Mouse (Mus musculus) thymus, adult 18-20 months (tissue): ENCODE results near the gene Tulp4.
A peak's percentile ranks its signal among the peaks of the same experiment; 100 is the strongest.

Source experiments
- DNase-seq, 2 experiments: peaks; one replicate each; pipeline ENCODE4 v3.0.0; 2022; ENCODE audit warnings: mixed read lengths in 2 of 2

Tulp4 gene

GRCm38 (mm10) chr17:6125441-6125840 is 19.2 kb downstream of the Tulp4 start:
- DNase-seq, result no peak

DNA sequence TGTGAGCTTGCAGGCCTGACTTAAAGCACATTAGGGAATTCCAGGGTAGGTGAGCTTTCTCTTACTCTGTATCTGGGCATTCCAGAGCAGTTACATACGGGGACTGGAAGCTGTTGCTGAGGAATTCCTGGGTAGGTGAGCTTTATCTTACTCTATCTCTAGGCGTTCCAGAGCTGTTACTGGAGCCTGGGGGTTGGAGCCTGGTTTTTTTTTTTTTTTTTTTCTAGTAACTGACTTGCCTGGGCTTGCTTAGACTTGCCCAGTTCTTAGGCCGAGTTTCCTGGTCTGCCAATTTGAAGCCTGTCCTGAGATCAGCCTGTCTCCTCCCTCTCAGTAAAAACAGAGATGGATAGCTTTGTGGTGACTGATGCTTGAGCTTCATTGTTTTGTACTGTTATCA is 21.8 kb downstream of the Tulp4 start:
- no peak for DNase-seq

GRCm38 (mm10) chr17:6129361-6129760 is 23.1 kb downstream of the Tulp4 start:
- DNase-seq, result no peak

DNA sequence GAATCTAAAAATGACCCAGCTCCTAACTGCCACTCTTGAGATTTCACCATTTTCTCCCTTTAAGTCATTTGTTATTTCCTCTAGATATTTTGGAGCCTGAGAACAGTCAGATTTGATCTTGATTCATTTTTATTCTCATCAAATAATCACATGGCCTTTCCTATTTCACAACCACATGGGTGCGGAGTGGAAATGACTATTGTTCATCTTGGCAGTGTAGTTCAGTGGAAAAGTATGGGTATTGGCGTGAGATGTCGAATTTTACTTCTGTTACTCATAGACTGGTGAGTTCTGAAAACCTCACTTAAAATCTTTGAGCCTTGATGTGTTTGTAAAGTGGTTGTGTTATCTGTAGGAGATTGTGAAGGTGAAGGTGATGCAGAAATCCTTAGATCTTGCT is 24.8 kb downstream of the Tulp4 start:
- DNase-seq, result no peak

GRCm38 (mm10) chr17:6140875-6141274 is 34.6 kb downstream of the Tulp4 start:
- DNase-seq, result no peak

- DNase-seq, result no peak
Observed at GRCm38 (mm10) chr17:6141344-6141743, 35.1 kb downstream of the Tulp4 start.

GRCm38 (mm10) chr17:6145244-6145643 is 39.0 kb downstream of the Tulp4 start:
- DNase-seq, result no peak

- no peak for DNase-seq
Observed at GRCm38 (mm10) chr17:6152941-6153340, 46.7 kb downstream of the Tulp4 start.

- DNase-seq, result peak; percentile 7 to 22
Observed at GRCm38 (mm10) chr17:6153581-6153980, 47.3 kb downstream of the Tulp4 start.

DNA sequence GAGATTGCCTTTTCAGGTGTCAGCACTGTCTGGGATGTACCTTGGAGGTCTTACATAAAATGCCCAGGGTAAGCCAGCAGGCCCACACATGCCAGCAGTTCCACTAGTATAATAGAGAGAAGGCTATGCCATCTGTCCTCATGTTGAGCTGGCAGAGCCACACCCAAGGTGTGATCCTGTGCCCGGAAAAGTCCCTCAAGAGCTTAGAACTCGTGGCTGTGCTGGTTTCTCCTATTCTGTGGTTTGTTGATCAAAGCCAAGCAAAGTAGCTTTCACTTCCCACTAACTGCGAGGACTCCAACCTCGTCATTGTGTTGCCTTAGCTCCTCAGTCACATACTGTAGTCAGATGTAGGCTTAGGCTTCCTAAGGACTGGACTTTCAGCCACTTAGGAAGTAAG is 48.1 kb downstream of the Tulp4 start:
- no peak for DNase-seq

DNA sequence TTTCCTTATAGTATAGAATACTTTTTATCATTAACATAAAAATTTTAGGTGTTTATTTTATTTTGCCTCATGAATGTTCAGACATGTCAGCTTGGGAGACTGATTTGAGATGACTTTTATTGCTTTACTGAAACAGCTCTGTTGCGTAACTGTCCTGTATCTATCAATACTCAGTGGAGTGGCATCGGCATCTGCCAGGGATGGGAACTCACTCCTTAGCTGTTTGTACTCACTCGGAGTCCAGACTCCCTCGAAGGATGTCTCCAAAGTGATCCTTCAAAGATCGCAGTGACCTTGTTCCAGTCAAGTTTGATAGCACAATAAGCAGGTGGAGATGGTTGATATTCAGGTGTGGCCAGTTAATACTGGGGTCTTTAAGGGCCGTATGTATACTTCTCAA is 54.3 kb downstream of the Tulp4 start:
- no peak for DNase-seq

DNA sequence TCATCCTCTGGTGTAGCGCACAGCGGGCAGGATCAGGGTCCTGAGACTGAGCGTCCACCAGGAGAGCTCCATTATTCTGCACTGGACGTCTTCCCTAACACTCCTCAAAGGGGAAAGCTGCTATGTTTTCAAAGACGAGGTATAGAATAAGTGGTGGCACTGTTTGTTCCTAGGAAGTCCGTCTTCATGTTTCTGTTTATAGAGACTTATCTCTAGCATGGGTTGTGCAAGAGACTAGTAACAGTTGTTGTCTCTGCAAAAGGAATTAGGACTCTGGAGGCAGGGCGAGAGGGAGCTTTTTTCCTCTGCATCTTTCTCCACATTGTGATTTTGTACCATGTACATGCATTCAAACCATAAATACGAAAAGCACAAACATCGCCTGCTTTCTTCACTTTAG is 55.7 kb downstream of the Tulp4 start:
- DNase-seq, result no peak

DNA sequence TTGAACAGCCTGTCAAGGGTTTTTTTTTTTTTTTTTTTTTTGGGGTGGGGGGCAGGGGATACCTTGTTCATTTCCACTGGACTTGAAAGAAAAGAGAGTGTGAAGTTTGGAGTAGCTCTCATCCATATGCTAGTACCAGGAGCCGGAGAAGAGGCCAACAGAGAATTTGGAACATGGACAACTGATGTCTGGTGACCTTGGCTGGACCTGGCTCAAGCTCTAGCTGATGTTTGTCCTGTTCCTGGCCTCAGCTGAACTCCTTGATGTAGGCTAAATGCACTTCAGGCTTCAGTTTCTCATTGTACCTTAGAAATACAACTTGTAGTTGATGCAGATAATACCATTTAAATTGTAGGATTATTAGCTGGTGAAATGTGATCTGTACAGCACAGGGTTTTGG is 56.5 kb downstream of the Tulp4 start:
- DNase-seq, result no peak

DNA sequence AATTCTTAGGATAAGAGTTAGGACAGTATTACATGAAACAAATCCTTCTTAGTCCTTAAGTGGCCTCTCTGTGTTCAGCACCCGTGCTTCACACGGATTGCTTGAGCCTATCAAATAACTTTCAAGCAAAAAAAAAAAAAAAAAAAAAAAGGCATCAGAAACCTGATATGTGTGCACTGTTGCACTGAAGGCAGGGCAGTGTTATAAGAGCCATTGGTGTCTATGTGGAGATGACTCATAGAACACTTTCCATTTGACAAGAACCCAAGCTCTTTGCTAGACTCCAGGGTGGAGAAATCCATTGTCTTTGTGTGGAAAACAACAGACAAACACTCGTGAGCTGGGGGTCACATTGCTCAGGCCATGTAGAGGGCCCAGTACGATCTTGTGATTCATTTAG is 58.7 kb downstream of the Tulp4 start:
- DNase-seq, result no peak

DNA sequence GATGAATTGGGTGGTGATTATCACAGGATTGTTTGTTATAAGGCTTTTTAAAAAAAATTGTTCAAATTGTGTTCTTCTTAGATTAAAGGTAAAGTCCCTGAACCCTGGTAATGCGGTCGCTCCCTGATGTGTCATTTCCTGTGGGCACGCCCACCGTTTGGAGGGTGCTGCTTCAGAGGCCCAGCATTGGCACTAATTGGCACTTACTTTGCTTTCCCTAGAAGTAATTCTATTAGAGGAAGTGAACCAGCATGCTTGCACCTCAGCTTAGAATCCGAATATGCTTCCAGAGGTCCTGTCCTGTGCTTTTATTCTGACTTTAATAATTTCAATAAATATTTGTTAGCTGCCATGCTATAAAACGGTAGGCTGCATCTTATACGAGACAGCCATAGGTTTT is 66.2 kb downstream of the Tulp4 start:
- no peak for DNase-seq

DNA sequence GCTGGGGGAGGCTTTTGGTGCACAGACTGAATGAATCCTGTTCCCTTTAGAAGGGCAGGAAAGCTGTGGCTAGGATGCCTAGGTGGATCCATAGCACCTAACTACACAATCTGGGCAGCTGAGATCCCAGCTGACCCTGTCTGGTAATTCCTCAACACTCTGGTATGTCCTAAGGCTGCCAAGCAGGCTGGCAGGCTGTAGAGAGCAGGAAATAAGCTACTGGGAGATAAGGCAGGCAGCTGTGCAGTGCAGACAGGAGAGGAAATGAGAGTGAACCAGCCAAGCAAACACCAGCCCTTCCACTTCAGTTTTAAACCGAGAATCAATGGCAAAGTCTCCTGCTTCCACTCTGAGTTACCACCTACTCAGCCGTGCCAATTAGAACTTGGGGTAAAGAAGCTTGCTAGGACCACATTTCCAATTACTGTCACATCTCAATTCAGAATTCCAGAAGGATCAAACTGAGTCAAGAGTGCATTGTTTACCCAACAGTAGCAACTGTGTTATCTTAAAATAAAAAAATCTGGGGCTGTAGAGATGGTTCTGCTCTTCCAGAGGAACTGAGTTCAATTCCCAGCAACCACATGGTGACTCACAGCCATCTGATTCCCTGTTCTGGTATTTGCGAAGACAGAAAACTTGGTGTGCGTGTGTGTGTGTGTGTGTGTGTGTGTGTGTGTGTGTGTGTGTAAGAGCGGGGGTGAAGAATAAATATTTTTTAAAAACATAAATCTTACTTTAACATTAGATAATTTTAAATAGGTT is 66.9 kb downstream of the Tulp4 start:
- DNase-seq, result no peak

DNA sequence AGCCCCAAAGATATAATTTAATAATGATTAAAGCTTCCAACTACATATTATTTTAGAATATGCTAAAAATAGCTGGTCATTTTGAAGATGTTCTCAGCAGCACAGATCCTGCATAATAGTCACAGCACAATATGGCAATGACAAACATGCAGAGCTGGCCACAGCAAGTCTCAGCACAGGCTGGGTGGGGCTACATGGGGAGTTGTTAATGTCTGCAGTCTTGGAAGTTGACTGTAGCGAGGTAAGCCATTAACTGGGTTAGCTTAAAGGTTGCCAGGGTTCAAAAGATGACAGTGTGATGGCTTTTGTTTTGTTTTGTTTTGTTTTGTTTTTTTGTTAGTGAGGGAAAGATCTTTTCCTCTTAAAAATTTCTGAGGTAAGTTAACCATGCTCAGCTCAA is 68.3 kb downstream of the Tulp4 start:
- DNase-seq, result no peak

DNA sequence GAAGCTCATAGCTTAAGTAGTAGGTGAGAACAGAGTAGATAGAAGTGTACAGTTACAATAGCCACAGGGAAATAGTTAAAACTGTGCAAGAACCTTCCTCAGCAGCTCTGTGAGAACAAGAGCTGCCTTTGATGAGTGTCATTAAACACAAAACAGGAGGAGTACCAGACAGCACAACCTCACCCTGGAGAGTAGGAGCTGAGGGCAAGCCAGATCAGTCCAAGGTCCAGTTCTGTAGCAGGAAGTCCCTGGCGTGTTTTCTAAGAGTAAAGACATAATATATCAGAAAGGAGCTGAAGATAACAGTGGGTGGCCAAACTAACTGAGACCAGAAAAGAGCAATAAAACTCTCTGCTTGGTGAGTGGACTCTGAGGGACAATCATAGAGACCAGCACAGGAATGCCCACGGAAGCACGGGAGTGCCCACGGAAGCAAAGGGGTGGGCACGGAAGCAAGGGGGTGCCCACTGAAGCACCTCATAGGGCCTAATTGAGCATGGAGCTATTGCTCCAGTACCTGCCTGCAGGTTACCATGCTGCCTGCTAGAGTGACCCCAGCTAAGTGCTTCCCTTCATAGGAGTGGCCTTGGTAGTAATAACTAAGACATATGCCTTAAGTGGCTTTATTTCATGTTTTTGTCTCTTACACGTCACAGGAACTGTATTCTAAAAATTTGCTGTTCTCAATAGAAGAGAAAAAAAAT is 72.5 kb downstream of the Tulp4 start:
- no peak for DNase-seq

- no peak for DNase-seq
Observed at GRCm38 (mm10) chr17:6179389-6179788, 73.2 kb downstream of the Tulp4 start.

DNA sequence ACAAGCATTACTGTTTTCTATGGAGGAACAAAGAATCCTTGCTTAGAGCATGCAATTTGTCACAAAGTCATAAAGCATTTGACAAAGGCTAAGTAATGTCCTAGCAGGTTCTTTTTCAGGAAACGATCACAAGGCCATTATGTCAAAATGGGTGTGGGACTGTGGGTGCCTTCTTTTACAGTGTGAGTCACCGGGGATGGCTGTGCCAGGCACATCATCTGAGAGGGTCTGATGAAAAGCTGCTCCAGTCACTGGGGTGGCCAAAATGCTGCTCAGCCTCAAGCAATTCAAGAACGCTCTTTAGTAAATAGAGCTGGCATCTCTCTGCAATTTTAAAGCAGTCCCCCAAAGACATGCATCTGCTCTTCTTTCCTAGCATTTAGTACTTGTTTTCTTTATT is 74.2 kb downstream of the Tulp4 start:
- no peak for DNase-seq

DNA sequence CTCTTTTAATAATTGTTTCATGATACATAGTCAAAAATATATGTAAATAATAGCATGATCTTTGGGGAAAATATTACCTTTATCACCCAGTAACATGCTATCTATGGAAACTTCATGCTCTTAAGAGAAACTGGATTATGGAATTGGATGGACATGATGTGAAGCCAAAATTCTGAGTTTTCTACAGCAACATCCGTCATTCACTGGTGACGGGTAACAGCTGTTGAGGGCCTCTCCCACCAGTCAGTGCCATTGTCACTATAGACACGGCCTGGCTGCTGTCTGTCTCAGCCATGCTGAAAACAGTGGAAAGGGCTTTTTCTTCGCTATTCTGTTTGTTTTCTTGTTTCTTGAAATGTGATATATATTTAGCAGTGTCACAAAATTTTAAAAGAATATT is 76.5 kb downstream of the Tulp4 start:
- no peak for DNase-seq

DNA sequence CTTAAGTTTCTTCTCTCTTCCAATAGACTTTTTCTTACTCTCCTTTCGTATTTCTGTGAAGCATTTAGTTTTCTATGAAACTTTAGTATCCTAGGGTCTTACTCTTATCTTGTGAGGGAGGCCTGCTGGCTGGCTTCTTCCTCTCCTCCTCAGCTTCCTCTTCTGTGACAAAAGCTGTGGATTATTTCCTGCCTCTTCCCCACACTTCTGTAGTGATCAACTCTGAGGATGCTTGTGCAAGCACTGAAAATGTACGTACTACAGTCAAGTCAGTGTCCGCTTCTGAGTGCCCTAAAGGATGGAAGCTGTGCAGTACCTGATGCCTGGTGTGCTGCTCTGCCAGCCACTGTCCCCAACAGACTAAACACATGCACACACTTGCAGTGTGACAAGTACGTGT is 80.4 kb downstream of the Tulp4 start:
- DNase-seq, result no peak

DNA sequence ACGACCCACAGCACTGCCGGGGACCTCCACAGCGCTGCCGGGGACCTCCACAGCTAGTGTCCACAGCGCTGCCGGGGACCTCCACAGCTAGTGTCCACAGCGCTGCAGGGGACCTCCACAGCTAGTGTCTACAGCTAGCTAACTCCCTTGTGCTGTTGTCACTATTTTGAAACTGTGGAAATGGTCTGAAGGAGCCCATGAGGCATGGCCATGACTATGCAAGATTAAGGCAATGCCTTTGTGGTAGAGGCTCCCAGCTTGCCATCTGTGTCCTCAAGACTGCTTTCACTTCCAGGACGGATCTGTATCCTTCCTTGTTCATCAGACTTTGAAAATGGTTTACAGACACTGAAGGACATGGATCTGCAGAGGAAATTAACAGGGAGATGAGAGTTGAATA is 80.9 kb downstream of the Tulp4 start:
- DNase-seq, result no peak

DNA sequence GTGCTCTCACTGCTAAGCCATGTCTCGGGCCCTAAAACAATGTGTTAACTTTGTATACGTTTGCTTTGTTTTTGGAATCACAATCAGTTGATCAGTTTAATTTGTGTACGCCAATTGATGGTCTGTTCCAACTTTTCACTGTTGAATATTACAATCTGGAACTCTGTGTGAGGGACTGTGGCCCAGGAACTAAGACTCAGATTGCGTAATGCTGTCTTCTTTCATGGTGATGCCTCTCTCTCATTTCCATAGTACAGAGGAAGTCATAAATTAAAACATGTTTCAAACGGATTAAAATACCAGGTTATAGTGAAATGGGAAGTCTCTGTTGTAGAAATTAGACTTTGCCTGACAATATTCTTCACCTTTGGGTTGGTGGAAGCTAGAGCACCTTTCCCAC is 83.0 kb downstream of the Tulp4 start:
- no peak for DNase-seq

DNA sequence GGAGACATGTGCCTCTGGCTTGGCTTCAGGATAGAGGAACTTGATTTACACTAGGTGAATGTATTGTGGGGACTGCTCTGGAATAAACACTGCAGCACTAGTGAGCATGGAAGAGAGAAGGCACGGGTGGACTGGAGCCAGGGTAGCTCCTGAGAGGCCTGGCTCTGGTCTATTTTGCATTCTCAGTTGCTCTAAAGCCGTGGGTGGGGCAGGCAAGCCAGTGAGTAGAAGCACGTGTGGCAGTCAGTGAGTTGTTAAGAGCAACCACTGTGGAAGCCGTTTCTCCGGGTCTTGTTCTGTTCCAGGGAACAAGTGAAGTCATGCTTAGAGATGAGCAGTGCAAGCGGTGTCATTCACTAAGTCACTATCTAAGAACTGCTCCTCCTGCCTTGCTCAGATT is 86.0 kb downstream of the Tulp4 start:
- no peak for DNase-seq
